Mouse (Mus musculus): Measurements from ENCODE around the gene Pdzd2. TPM values are rescaled to one million over a fixed set of nuclear protein-coding genes. Genes with fewer than 3 reads are reported as not detected.
A peak's percentile ranks its signal among the peaks of the same experiment; 100 is the strongest.

The Pdzd2 gene
- total RNA-seq, 2 experiments from 2014 or later = 63.9 to 67.7 TPM

GRCm38 (mm10) chr15:12680750-12681149 lies 59.0 kb downstream of the Pdzd2 start:
- no peak for TF ChIP-seq CTCF (conservative IDR thresholded peaks at IDR 0.05)
- peak; percentile 13 to 42 for DNase-seq (ENCODE audit: low spot score in 2 of 2)
- Histone ChIP-seq H3K4me3 (no peak overlapping the region; the same call in 1 of the 2 replicates), H3K27ac (peak overlapping the region; percentile 49)

GRCm38 (mm10) chr15:12679996-12680395 lies 59.7 kb downstream of the Pdzd2 start:
- no peak for DNase-seq (ENCODE audit: low spot score in 2 of 2)
- Histone ChIP-seq H3K27ac (no peak overlapping the region), H3K4me3 (no peak overlapping the region)
- TF ChIP-seq CTCF (conservative IDR thresholded peaks at IDR 0.05) = no peak

- no peak for DNase-seq (ENCODE audit: low spot score in 2 of 2)
- TF ChIP-seq CTCF (conservative IDR thresholded peaks at IDR 0.05) = no peak
- no peak overlapping the region for H3K27ac ChIP-seq
- no peak overlapping the region for H3K4me3 ChIP-seq
Measured at GRCm38 (mm10) chr15:12678540-12679112, 61.1 kb downstream of the Pdzd2 start.

- Histone ChIP-seq H3K4me3 (no peak overlapping the region), H3K27ac (no peak overlapping the region)
- no peak for TF ChIP-seq CTCF (conservative IDR thresholded peaks at IDR 0.05)
- DNase-seq (ENCODE audit: low spot score in 2 of 2) = no peak
Measured at GRCm38 (mm10) chr15:12675366-12675765, 64.4 kb downstream of the Pdzd2 start.

GRCm38 (mm10) chr15:12674026-12674425 lies 65.7 kb downstream of the Pdzd2 start:
- no peak overlapping the region for H3K4me3 ChIP-seq
- DNase-seq (ENCODE audit: low spot score in 2 of 2) = no peak
- no peak overlapping the region for H3K27ac ChIP-seq
- no peak for TF ChIP-seq CTCF (conservative IDR thresholded peaks at IDR 0.05)

- H3K27ac ChIP-seq = no peak overlapping the region
- no peak for DNase-seq (ENCODE audit: low spot score in 2 of 2)
- peak overlapping the region; percentile 34; the same call in 1 of the 2 replicates for H3K4me3 ChIP-seq
- no peak for TF ChIP-seq CTCF (conservative IDR thresholded peaks at IDR 0.05)
Measured at GRCm38 (mm10) chr15:12667760-12668520, 71.8 kb downstream of the Pdzd2 start.

GRCm38 (mm10) chr15:12665946-12666345 lies 73.8 kb downstream of the Pdzd2 start:
- DNase-seq (ENCODE audit: low spot score in 2 of 2) = no peak
- TF ChIP-seq CTCF (conservative IDR thresholded peaks at IDR 0.05) = no peak
- no peak overlapping the region for H3K4me3 ChIP-seq
- no peak overlapping the region for H3K27ac ChIP-seq

GRCm38 (mm10) chr15:12663351-12663750 lies 76.4 kb downstream of the Pdzd2 start:
- Histone ChIP-seq H3K27ac (no peak overlapping the region), H3K4me3 (no peak overlapping the region)
- no peak for TF ChIP-seq CTCF (conservative IDR thresholded peaks at IDR 0.05)
- DNase-seq (ENCODE audit: low spot score in 2 of 2) = no peak

GRCm38 (mm10) chr15:12660320-12660719 lies 79.4 kb downstream of the Pdzd2 start:
- no peak for DNase-seq (ENCODE audit: low spot score in 2 of 2)
- no peak overlapping the region for H3K4me3 ChIP-seq
- TF ChIP-seq CTCF (conservative IDR thresholded peaks at IDR 0.05) = no peak
- no peak overlapping the region for H3K27ac ChIP-seq

- H3K27ac ChIP-seq = no peak overlapping the region
- no peak for DNase-seq (ENCODE audit: low spot score in 2 of 2)
- no peak overlapping the region for H3K4me3 ChIP-seq
- TF ChIP-seq CTCF (conservative IDR thresholded peaks at IDR 0.05) = no peak
Measured at GRCm38 (mm10) chr15:12655959-12656662, 83.6 kb downstream of the Pdzd2 start.

GRCm38 (mm10) chr15:12655316-12655715 lies 84.4 kb downstream of the Pdzd2 start:
- DNase-seq (ENCODE audit: low spot score in 2 of 2) = no peak
- Histone ChIP-seq H3K27ac (no peak overlapping the region), H3K4me3 (no peak overlapping the region)
- no peak for TF ChIP-seq CTCF (conservative IDR thresholded peaks at IDR 0.05)

- DNase-seq (ENCODE audit: low spot score in 2 of 2) = no peak
- Histone ChIP-seq H3K27ac (peak overlapping the region; percentile 68), H3K4me3 (no peak overlapping the region)
- no peak for TF ChIP-seq CTCF (conservative IDR thresholded peaks at IDR 0.05)
Measured at GRCm38 (mm10) chr15:12652336-12653031, 87.2 kb downstream of the Pdzd2 start.

- DNase-seq (ENCODE audit: low spot score in 2 of 2) = no peak
- Histone ChIP-seq H3K27ac (no peak overlapping the region), H3K4me3 (no peak overlapping the region)
- no peak for TF ChIP-seq CTCF (conservative IDR thresholded peaks at IDR 0.05)
Measured at GRCm38 (mm10) chr15:12650236-12650635, 89.5 kb downstream of the Pdzd2 start.

Measured in layer of hippocampus, adult 2 months (tissue).